Mouse (Mus musculus): ENCODE results near the gene Tmem222. TPM values are rescaled to one million over a fixed set of nuclear protein-coding genes. Genes with fewer than 3 reads are reported as not detected.

The Tmem222 gene
- polyA plus RNA-seq, 1 experiment: not detected

DNA sequence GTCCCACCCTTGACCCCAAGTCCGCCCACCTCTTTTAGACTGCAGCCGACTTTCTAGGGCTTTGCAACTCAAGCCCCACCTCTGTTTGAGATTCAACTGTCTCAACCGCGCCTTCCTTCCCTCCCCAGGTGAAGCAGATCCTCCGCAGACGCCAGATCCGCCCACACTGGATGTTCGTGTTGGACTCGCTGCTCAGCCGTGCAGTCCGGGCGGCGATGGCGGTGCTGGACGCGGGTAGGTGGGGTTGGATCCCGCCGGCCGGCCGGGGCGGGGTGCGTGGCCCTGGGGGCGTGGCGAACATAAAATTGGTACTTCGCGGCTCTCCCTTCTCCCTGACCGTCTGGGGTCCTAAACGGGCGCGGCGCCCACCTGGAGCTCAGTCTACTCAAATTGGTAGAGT is 26.4 kb downstream of the Tmem222 start:
- Histone ChIP-seq H3K4me3 (ENCODE audit: insufficient read depth, low read depth, low read length) (no peak overlapping the region), H3K4me1 (ENCODE audit: control insufficient read depth, insufficient read depth, low read length) (peaks cover 10% of the 10 kb centered on the region), H3K27ac (ENCODE audit: insufficient read depth, low read depth, low read length) (no peak overlapping the region)
- 8% methylated on average over 31 of the region's 31 CpGs for WGBS
- TF ChIP-seq POLR2A (IDR thresholded peaks at IDR 0.05; ENCODE audit: insufficient read depth, low read depth, low read length): no peak

GRCm38 (mm10) chr4:133250609-133251008 is 27.0 kb downstream of the Tmem222 start:
- Histone ChIP-seq H3K4me3 (ENCODE audit: insufficient read depth, low read depth, low read length) (peak overlapping the region; percentile 23), H3K27ac (ENCODE audit: insufficient read depth, low read depth, low read length) (no peak overlapping the region), H3K4me1 (ENCODE audit: control insufficient read depth, insufficient read depth, low read length) (peaks cover 10% of the 10 kb centered on the region)
- peak; percentile 90 for TF ChIP-seq CTCF (IDR thresholded peaks at IDR 0.05; ENCODE audit: insufficient read depth, low read depth, low read length)
- TF ChIP-seq POLR2A (IDR thresholded peaks at IDR 0.05; ENCODE audit: insufficient read depth, low read depth, low read length): no peak
- WGBS: 5% methylated on average over 22 of the region's 22 CpGs

DNA sequence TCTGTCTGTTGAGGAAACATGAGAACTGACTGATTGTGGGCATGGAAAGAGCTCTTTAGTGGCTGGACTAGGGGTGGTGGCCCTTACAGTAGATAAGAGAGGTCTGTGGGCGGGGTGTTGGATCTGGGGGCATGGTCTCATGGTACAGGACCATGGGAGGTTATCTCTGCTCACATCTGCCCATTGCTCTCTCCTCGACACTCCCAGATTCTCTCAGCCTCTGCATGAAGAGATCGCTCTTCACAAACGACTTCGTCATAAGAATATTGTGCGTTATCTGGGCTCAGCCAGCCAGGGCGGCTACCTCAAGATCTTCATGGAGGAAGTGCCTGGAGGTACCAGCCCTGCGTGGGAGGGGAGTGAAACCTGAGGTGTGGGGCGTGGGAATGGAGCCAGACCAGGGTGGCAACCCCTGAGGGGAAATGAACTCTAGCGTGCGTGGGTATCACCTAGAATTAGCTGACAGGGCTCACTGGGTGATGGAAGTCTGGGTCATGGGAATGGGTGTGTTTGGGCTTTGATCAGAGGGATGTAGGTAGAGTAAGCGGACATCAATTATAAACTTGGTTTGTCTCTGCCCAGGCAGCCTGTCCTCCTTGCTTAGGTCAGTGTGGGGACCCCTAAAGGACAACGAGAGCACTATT is 29.7 kb downstream of the Tmem222 start:
- no peak overlapping the region for H3K27ac ChIP-seq (ENCODE audit: insufficient read depth, low read depth, low read length)
- H3K4me3 ChIP-seq (ENCODE audit: insufficient read depth, low read depth, low read length): no peak overlapping the region
- TF ChIP-seq POLR2A (IDR thresholded peaks at IDR 0.05; ENCODE audit: insufficient read depth, low read depth, low read length) (no peak), CTCF (IDR thresholded peaks at IDR 0.05; ENCODE audit: insufficient read depth, low read depth, low read length) (no peak)
- WGBS: 81% methylated on average over 13 of the region's 13 CpGs
- peaks cover 10% of the 10 kb centered on the region for H3K4me1 ChIP-seq (ENCODE audit: control insufficient read depth, insufficient read depth, low read length)

- TF ChIP-seq POLR2A (IDR thresholded peaks at IDR 0.05; ENCODE audit: insufficient read depth, low read depth, low read length) (no peak), CTCF (IDR thresholded peaks at IDR 0.05; ENCODE audit: insufficient read depth, low read depth, low read length) (no peak)
- no peak overlapping the region for H3K4me3 ChIP-seq (ENCODE audit: insufficient read depth, low read depth, low read length)
- H3K4me1 ChIP-seq (ENCODE audit: control insufficient read depth, insufficient read depth, low read length): peaks cover 10% of the 10 kb centered on the region
- WGBS: 54% methylated on average over 15 of the region's 15 CpGs
- H3K27ac ChIP-seq (ENCODE audit: insufficient read depth, low read depth, low read length): no peak overlapping the region
Measured at GRCm38 (mm10) chr4:133247072-133247471, 30.5 kb downstream of the Tmem222 start.

GRCm38 (mm10) chr4:133244289-133244688 is 33.3 kb downstream of the Tmem222 start:
- 83% methylated on average over 1 of the region's 1 CpGs for WGBS
- TF ChIP-seq CTCF (IDR thresholded peaks at IDR 0.05; ENCODE audit: insufficient read depth, low read depth, low read length): no peak
- no peak overlapping the region for H3K27ac ChIP-seq (ENCODE audit: insufficient read depth, low read depth, low read length)
- peaks cover 8% of the 10 kb centered on the region for H3K4me1 ChIP-seq (ENCODE audit: control insufficient read depth, insufficient read depth, low read length)
- H3K4me3 ChIP-seq (ENCODE audit: insufficient read depth, low read depth, low read length): no peak overlapping the region

DNA sequence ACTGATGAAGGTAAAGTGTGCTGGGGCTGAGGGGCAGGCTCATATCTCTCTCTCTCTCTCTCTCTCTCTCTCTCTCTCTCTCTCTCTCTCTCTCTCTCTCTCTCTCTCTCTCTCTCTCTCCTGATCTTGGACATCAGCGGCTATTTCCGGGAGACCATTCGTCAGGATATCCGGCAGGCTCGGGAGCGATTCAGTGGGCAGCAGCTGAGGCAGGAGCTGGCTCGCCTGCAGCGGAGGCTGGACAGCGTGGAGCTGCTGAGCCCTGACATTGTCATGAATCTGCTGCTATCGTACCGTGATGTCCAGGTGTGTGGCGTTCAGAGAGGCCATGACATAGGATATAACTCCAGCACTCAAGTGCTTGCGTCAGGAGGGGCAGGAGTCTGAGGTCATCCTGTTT is 34.1 kb downstream of the Tmem222 start:
- 66% methylated on average over 13 of the region's 13 CpGs for WGBS

GRCm38 (mm10) chr4:133242710-133243109 is 34.9 kb downstream of the Tmem222 start:
- no peak overlapping the region for H3K4me3 ChIP-seq (ENCODE audit: insufficient read depth, low read depth, low read length)
- H3K27ac ChIP-seq (ENCODE audit: insufficient read depth, low read depth, low read length): no peak overlapping the region
- 64% methylated on average over 9 of the region's 9 CpGs for WGBS
- TF ChIP-seq CTCF (IDR thresholded peaks at IDR 0.05; ENCODE audit: insufficient read depth, low read depth, low read length): no peak
- no peak for TF ChIP-seq POLR2A (IDR thresholded peaks at IDR 0.05; ENCODE audit: insufficient read depth, low read depth, low read length)
- H3K4me1 ChIP-seq (ENCODE audit: control insufficient read depth, insufficient read depth, low read length): peaks cover 8% of the 10 kb centered on the region

More for the DNA sequence above, 34.1 kb downstream of the Tmem222 start:
- no peak overlapping the region for H3K27ac ChIP-seq (ENCODE audit: insufficient read depth, low read depth, low read length)
- H3K4me1 ChIP-seq (ENCODE audit: control insufficient read depth, insufficient read depth, low read length): peaks cover 8% of the 10 kb centered on the region
- H3K4me3 ChIP-seq (ENCODE audit: insufficient read depth, low read depth, low read length): no peak overlapping the region
- TF ChIP-seq CTCF (IDR thresholded peaks at IDR 0.05; ENCODE audit: insufficient read depth, low read depth, low read length): no peak
- TF ChIP-seq POLR2A (IDR thresholded peaks at IDR 0.05; ENCODE audit: insufficient read depth, low read depth, low read length): no peak

- WGBS: 34% methylated on average over 11 of the region's 11 CpGs
- H3K4me3 ChIP-seq (ENCODE audit: insufficient read depth, low read depth, low read length): peak overlapping the region; percentile 71; the same call in 1 of the 2 replicates
- no peak for TF ChIP-seq POLR2A (IDR thresholded peaks at IDR 0.05; ENCODE audit: insufficient read depth, low read depth, low read length)
- no peak overlapping the region for H3K27ac ChIP-seq (ENCODE audit: insufficient read depth, low read depth, low read length)
- peaks cover 8% of the 10 kb centered on the region for H3K4me1 ChIP-seq (ENCODE audit: control insufficient read depth, insufficient read depth, low read length)
Measured at GRCm38 (mm10) chr4:133241910-133242309, 35.7 kb downstream of the Tmem222 start.

GRCm38 (mm10) chr4:133240934-133241908 is 36.4 kb downstream of the Tmem222 start:
- H3K4me3 ChIP-seq (ENCODE audit: insufficient read depth, low read depth, low read length): peak overlapping the region; percentile 71
- WGBS: 1% methylated on average over 78 of the region's 78 CpGs
- TF ChIP-seq CTCF (IDR thresholded peaks at IDR 0.05; ENCODE audit: insufficient read depth, low read depth, low read length) (no peak), POLR2A (IDR thresholded peaks at IDR 0.05; ENCODE audit: insufficient read depth, low read depth, low read length) (peak; percentile 43; the same call in 1 of the 2 replicates)
- peak overlapping the region; percentile 21; the same call in 1 of the 2 replicates for H3K27ac ChIP-seq (ENCODE audit: insufficient read depth, low read depth, low read length)
- H3K4me1 ChIP-seq (ENCODE audit: control insufficient read depth, insufficient read depth, low read length): peaks cover 8% of the 10 kb centered on the region

All from olfactory bulb, adult 2 months (tissue).